16 mouse cellular contexts compared by ENCODE assay signal in genomic region chr11:62587034-62587433, GRCm38 (mm10).
"Had no signal": no experiment of that assay in that cellular context is flagged by ENCODE, and none has a peak within 500 bp of the region (broad histone marks: within the 10 kb centered on the region; RNA-seq: fewer than 3 reads in every experiment).

No protein-coding gene starts in this region.

- H3K4me3 ChIP-seq: liver, embryonic 15.5 days; lung, embryonic 15.5 days; midbrain, embryonic 13.5 days; midbrain, embryonic 15.5 days; neural tube, embryonic 12.5 days had no signal

- H3K27ac ChIP-seq: liver, embryonic 15.5 days; lung, embryonic 15.5 days; macrophage; midbrain, embryonic 13.5 days; midbrain, embryonic 15.5 days; neural tube, embryonic 12.5 days had no signal

- DNase-seq: liver, postnatal 0 days; lung, adult 2 months; lung, postnatal 14 days; lung, postnatal 36 days; right cerebral cortex, postnatal 25 days; right cerebral cortex, postnatal 4 days; spleen, adult 18-20 months; thymus, adult 18-20 months; thymus, postnatal 14 days; thymus, postnatal 36 days had no signal

- H3K36me3 ChIP-seq: liver, embryonic 15.5 days; lung, embryonic 15.5 days had no signal

- H3K9ac ChIP-seq: liver, embryonic 15.5 days; liver, postnatal 0 days; lung, embryonic 15.5 days; midbrain, embryonic 13.5 days; midbrain, embryonic 15.5 days; neural tube, embryonic 12.5 days had no signal

- H3K4me1 ChIP-seq: midbrain, embryonic 13.5 days; midbrain, embryonic 15.5 days; neural tube, embryonic 12.5 days had no signal

- H3K27me3 ChIP-seq: liver, embryonic 15.5 days; lung, embryonic 15.5 days; midbrain, embryonic 13.5 days; midbrain, embryonic 15.5 days; neural tube, embryonic 12.5 days had no signal
